Mouse (Mus musculus): ENCODE results near the gene Adap2. TPM values are rescaled to one million over a fixed set of nuclear protein-coding genes. Genes with fewer than 3 reads are reported as not detected.
"Not testable (repeated sequence)": the region's sequence is repeated elsewhere in the genome, so short reads cannot be mapped to it uniquely, and the experiment has no call there.

Gene Adap2
- polyA plus RNA-seq, 1 experiment from 2014 or later, result 1.6 TPM

- H3K27ac ChIP-seq (ENCODE audit: low read depth, low read length), result peak within 1 kb of the TSS; percentile 60
- peaks cover 4% of the 10 kb centered on the region; the same call in 1 of the 2 replicates for H3K36me3 ChIP-seq (ENCODE audit: control insufficient read depth, insufficient read depth, low read length)
- under 1% methylated on average over 40 of the region's 40 CpGs for WGBS
- no peaks in the 10 kb centered on the region for H3K9me3 ChIP-seq (ENCODE audit: control insufficient read depth, low read length)
- no peaks in the 10 kb centered on the region for H3K27me3 ChIP-seq (ENCODE audit: control insufficient read depth, insufficient read depth, low read length)
- peak within 1 kb of the TSS; percentile 85 for H3K9ac ChIP-seq (ENCODE audit: low read length)
- peak within 1 kb of the TSS; percentile 60 for H3K4me2 ChIP-seq
- peak within 1 kb of the TSS; percentile 73 for H3K4me3 ChIP-seq (ENCODE audit: low read depth, low read length)
- ATAC-seq (ENCODE audit: low FRiP score), result peak; percentile 93
- peak; percentile 99 for DNase-seq (ENCODE audit: low spot score, missing footprints)
- peaks cover 8% of the 10 kb centered on the region for H3K4me1 ChIP-seq (ENCODE audit: control insufficient read depth, insufficient read depth, low read length)
Measured at GRCm38 (mm10) chr11:80141825-80142521, 11.9 kb upstream of the Adap2 start, which contains the start of gene Tefm. TSS of gene Tefm (minus strand) at chr11:80142175.

GRCm38 (mm10) chr11:80142872-80143271, 11.0 kb upstream of the Adap2 start:
- H3K36me3 ChIP-seq (ENCODE audit: control insufficient read depth, insufficient read depth, low read length), result peaks cover 2% of the 10 kb centered on the region; the same call in 1 of the 2 replicates
- WGBS, result 44% methylated on average over 8 of the region's 8 CpGs
- H3K27me3 ChIP-seq (ENCODE audit: control insufficient read depth, insufficient read depth, low read length), result no peaks in the 10 kb centered on the region
- ATAC-seq (ENCODE audit: low FRiP score), result no peak
- peak overlapping the region; percentile 85; the same call in 1 of the 2 replicates for H3K9ac ChIP-seq (ENCODE audit: low read length)
- H3K4me2 ChIP-seq, result peak overlapping the region; percentile 60
- DNase-seq (ENCODE audit: low spot score, missing footprints), result no peak
- 0 out of 2 replicates have a peak overlapping the region, but pooled peaks have one; percentile 73 for H3K4me3 ChIP-seq (ENCODE audit: low read depth, low read length)
- H3K9me3 ChIP-seq (ENCODE audit: control insufficient read depth, low read length), result no peaks in the 10 kb centered on the region
- no peak overlapping the region for H3K27ac ChIP-seq (ENCODE audit: low read depth, low read length)
- H3K4me1 ChIP-seq (ENCODE audit: control insufficient read depth, insufficient read depth, low read length), result peaks cover 8% of the 10 kb centered on the region

- Histone ChIP-seq H3K27me3 (ENCODE audit: control insufficient read depth, insufficient read depth, low read length) (no peaks in the 10 kb centered on the region), H3K9ac (ENCODE audit: low read length) (no peak overlapping the region), H3K4me2 (no peak overlapping the region), H3K4me3 (ENCODE audit: low read depth, low read length) (no peak overlapping the region), H3K27ac (ENCODE audit: low read depth, low read length) (no peak overlapping the region), H3K9me3 (ENCODE audit: control insufficient read depth, low read length) (no peaks in the 10 kb centered on the region), H3K4me1 (ENCODE audit: control insufficient read depth, insufficient read depth, low read length) (peaks cover 8% of the 10 kb centered on the region), H3K36me3 (ENCODE audit: control insufficient read depth, insufficient read depth, low read length) (no peaks in the 10 kb centered on the region)
- ATAC-seq (ENCODE audit: low FRiP score), result no peak
- DNase-seq (ENCODE audit: low spot score, missing footprints), result no peak
- 75% methylated on average over 10 of the region's 10 CpGs for WGBS
Measured at GRCm38 (mm10) chr11:80145787-80146275, 8.1 kb upstream of the Adap2 start.

GRCm38 (mm10) chr11:80147748-80148147, 6.2 kb upstream of the Adap2 start:
- 79% methylated on average over 6 of the region's 6 CpGs for WGBS
- ATAC-seq (ENCODE audit: low FRiP score), result no peak

DNA sequence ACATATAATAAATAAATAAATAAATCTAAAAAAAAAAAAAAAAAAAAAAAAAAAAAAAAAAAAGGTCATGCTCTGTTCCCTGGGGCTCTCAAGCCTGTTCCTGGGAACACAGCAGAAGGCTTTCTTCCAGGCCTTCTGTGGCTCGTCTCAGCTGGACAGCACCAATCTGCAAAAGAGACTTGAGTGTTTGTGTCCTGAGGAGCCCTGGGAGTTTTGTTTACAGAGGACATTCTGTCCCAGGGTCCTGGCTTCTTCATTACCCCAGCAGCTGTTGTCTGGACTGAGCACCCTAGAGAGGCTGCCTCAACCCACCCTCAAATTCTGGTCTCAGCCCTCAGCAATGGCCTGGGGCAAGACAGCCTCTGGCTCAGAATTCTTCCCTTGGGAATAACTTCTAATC, 5.6 kb upstream of the Adap2 start:
- no peak overlapping the region for H3K9ac ChIP-seq (ENCODE audit: low read length)
- H3K36me3 ChIP-seq (ENCODE audit: control insufficient read depth, insufficient read depth, low read length), result no peaks in the 10 kb centered on the region
- peaks cover 2% of the 10 kb centered on the region; the same call in 1 of the 2 replicates for H3K27me3 ChIP-seq (ENCODE audit: control insufficient read depth, insufficient read depth, low read length)
- ATAC-seq (ENCODE audit: low FRiP score) (no peak), DNase-seq (ENCODE audit: low spot score, missing footprints) (no peak)
- H3K4me1 ChIP-seq (ENCODE audit: control insufficient read depth, insufficient read depth, low read length), result no peaks in the 10 kb centered on the region
- H3K27ac ChIP-seq (ENCODE audit: low read depth, low read length), result no peak overlapping the region
- 80% methylated on average over 1 of the region's 1 CpGs for WGBS
- no peak overlapping the region for H3K4me2 ChIP-seq
- H3K4me3 ChIP-seq (ENCODE audit: low read depth, low read length), result no peak overlapping the region
- no peaks in the 10 kb centered on the region for H3K9me3 ChIP-seq (ENCODE audit: control insufficient read depth, low read length)

More at GRCm38 (mm10) chr11:80147748-80148147, 6.2 kb upstream of the Adap2 start:
- Histone ChIP-seq H3K9me3 (ENCODE audit: control insufficient read depth, low read length) (no peaks in the 10 kb centered on the region), H3K27me3 (ENCODE audit: control insufficient read depth, insufficient read depth, low read length) (no peaks in the 10 kb centered on the region; the same call in 1 of the 2 replicates), H3K27ac (ENCODE audit: low read depth, low read length) (no peak overlapping the region), H3K4me1 (ENCODE audit: control insufficient read depth, insufficient read depth, low read length) (peaks cover 3% of the 10 kb centered on the region; the same call in 1 of the 2 replicates), H3K4me2 (no peak overlapping the region), H3K9ac (ENCODE audit: low read length) (no peak overlapping the region), H3K36me3 (ENCODE audit: control insufficient read depth, insufficient read depth, low read length) (no peaks in the 10 kb centered on the region), H3K4me3 (ENCODE audit: low read depth, low read length) (no peak overlapping the region)
- no peak for DNase-seq (ENCODE audit: low spot score, missing footprints)

DNA sequence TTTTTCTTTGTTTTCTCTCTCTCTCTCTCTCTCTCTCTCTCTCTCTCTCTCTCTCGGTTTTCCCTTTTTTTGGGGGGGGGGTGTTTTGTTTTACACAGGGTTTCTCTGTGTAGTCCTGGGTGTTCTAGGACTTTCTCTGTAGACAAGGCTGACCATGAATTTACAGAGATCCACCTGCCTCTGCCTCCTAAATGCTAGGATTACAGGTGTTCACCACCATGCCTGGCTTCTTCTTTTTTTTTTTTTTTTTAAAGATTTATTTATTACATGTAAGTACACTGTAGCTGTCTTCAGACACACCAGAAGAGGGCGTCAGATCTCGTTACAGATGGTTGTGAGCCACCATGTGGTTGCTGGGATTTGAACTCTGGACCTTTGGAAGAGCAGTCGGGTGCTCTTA, 4.9 kb upstream of the Adap2 start:
- WGBS, result 67% methylated on average over 2 of the region's 4 CpGs
- H3K27ac ChIP-seq (ENCODE audit: low read depth, low read length); H3K9ac ChIP-seq (ENCODE audit: low read length); H3K4me2 ChIP-seq; DNase-seq (ENCODE audit: low spot score, missing footprints); H3K9me3 ChIP-seq (ENCODE audit: control insufficient read depth, low read length); H3K27me3 ChIP-seq (ENCODE audit: control insufficient read depth, insufficient read depth, low read length); H3K4me1 ChIP-seq (ENCODE audit: control insufficient read depth, insufficient read depth, low read length); H3K36me3 ChIP-seq (ENCODE audit: control insufficient read depth, insufficient read depth, low read length); H3K4me3 ChIP-seq (ENCODE audit: low read depth, low read length); ATAC-seq (ENCODE audit: low FRiP score): not testable (repeated sequence)

DNA sequence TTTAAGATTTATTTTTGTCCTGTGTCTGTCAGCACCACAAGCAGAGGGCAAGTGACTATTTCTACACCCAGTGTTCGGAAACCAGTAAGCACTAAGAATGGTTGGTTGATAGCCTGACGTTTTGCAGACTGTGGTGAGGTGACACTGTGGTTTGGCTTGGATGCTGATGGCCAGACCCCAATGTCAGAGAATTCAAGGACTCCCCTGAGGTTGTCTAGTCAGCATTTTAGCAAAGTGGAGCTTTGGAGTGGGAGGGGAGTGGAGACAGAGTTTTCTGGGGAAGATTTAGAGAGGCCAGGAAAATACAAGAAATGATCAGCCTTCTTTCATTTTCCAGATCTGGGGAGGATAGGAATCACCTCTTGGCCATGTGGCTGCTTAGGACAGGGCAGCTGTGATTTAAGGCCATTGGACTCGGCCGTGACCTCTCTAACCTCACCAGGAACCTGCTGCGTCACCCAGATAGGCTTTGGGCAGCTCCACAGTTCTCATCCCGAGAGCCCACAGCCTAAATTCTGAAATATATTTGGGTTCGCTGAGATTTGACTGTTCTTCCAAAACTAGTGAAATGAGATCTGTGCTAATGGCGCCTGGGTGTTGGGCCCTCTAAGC, 4.4 kb upstream of the Adap2 start:
- WGBS, result 89% methylated on average over 8 of the region's 8 CpGs
- H3K9me3 ChIP-seq (ENCODE audit: control insufficient read depth, low read length), result no peaks in the 10 kb centered on the region
- H3K4me2 ChIP-seq, result no peak overlapping the region
- H3K9ac ChIP-seq (ENCODE audit: low read length), result no peak overlapping the region
- peaks cover 13% of the 10 kb centered on the region for H3K27me3 ChIP-seq (ENCODE audit: control insufficient read depth, insufficient read depth, low read length)
- H3K4me3 ChIP-seq (ENCODE audit: low read depth, low read length), result no peak overlapping the region
- ATAC-seq (ENCODE audit: low FRiP score) (no peak), DNase-seq (ENCODE audit: low spot score, missing footprints) (no peak)
- no peak overlapping the region for H3K27ac ChIP-seq (ENCODE audit: low read depth, low read length)
- H3K36me3 ChIP-seq (ENCODE audit: control insufficient read depth, insufficient read depth, low read length), result no peaks in the 10 kb centered on the region
- H3K4me1 ChIP-seq (ENCODE audit: control insufficient read depth, insufficient read depth, low read length), result peaks cover 3% of the 10 kb centered on the region; the same call in 1 of the 2 replicates

DNA sequence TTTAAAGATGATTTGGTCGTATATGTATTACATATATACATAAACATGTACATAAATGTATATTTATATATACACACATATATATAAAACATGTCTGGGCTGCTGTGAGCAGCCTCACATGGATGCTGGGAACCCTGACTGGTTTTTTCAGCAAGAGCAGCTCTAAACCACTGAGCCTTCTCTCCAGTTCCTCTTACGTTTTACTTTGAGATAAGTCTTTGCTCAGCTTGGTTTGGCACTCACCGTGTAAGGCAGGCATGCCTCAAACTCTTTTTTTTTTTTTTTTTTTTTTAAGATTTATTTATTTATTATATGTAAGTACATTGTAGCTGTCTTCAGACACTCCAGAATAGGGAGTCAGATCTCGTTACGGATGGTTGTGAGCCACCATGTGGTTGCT, 3.3 kb upstream of the Adap2 start:
- Histone ChIP-seq H3K4me2 (no peak overlapping the region), H3K9ac (ENCODE audit: low read length) (no peak overlapping the region), H3K27me3 (ENCODE audit: control insufficient read depth, insufficient read depth, low read length) (peaks cover 22% of the 10 kb centered on the region), H3K4me3 (ENCODE audit: low read depth, low read length) (no peak overlapping the region), H3K36me3 (ENCODE audit: control insufficient read depth, insufficient read depth, low read length) (no peaks in the 10 kb centered on the region), H3K4me1 (ENCODE audit: control insufficient read depth, insufficient read depth, low read length) (peaks cover 3% of the 10 kb centered on the region; the same call in 1 of the 2 replicates), H3K9me3 (ENCODE audit: control insufficient read depth, low read length) (no peaks in the 10 kb centered on the region), H3K27ac (ENCODE audit: low read depth, low read length) (no peak overlapping the region)
- ATAC-seq (ENCODE audit: low FRiP score) (no peak), DNase-seq (ENCODE audit: low spot score, missing footprints) (no peak)
- WGBS, result 90% methylated on average over 5 of the region's 5 CpGs

DNA sequence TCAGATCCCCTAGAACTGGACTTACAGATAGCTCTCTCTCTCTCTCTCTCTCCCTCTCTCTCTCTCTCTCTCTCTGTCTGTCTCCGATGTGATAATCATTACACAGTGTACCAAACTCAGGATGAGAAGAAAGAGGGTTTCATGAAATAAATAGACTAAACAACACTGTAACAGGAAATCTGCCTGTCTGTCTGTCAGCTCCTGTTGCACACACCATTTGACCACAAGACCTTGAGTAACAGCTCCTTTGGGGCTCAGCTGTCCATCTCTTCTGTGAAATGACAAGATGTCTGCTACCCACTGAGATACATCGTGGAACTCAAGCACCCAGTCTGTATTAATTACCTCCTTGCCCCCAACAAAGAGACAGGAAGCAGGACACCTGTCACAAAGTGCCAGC, 2.4 kb upstream of the Adap2 start:
- no peak overlapping the region for H3K4me2 ChIP-seq
- 77% methylated on average over 2 of the region's 2 CpGs for WGBS
- H3K4me3 ChIP-seq (ENCODE audit: low read depth, low read length), result no peak overlapping the region
- H3K27ac ChIP-seq (ENCODE audit: low read depth, low read length), result no peak overlapping the region
- DNase-seq (ENCODE audit: low spot score, missing footprints) (no peak), ATAC-seq (ENCODE audit: low FRiP score) (no peak)
- H3K9ac ChIP-seq (ENCODE audit: low read length), result no peak overlapping the region
- H3K27me3 ChIP-seq (ENCODE audit: control insufficient read depth, insufficient read depth, low read length), result peaks cover 22% of the 10 kb centered on the region
- H3K9me3 ChIP-seq (ENCODE audit: control insufficient read depth, low read length), result no peaks in the 10 kb centered on the region
- H3K36me3 ChIP-seq (ENCODE audit: control insufficient read depth, insufficient read depth, low read length), result no peaks in the 10 kb centered on the region
- H3K4me1 ChIP-seq (ENCODE audit: control insufficient read depth, insufficient read depth, low read length), result peaks cover 3% of the 10 kb centered on the region; the same call in 1 of the 2 replicates

All from midbrain, embryonic 11.5 days (tissue).